Mouse (Mus musculus): ENCODE measurements at regions not wholly inside any gene's neighbourhood (a gene's known extent, or its start where the extent isn't known, plus 50 kb on each side); places are given as distances from the start of the nearest gene placed in this dataset.

GRCm38 (mm10) chr9:23127338-23128017 is 95.4 kb upstream of the Bmper start:
- Histone ChIP-seq H3K4me1 (ENCODE audit: insufficient read depth) (no peaks in the 10 kb centered on the region), H3K4me2 (ENCODE audit: low read depth, low read length) (no peak overlapping the region), H3K4me3 (ENCODE audit: low read depth, low read length) (no peak overlapping the region), H3K27ac (ENCODE audit: low read depth) (no peak overlapping the region), H3K9me3 (ENCODE audit: low read length) (no peaks in the 10 kb centered on the region), H3K9ac (replicated peaks) (no peak overlapping the region), H3K27me3 (ENCODE audit: insufficient read depth, low read length) (no peaks in the 10 kb centered on the region), H3K36me3 (replicated peaks; ENCODE audit: insufficient read depth, low read length) (no peaks in the 10 kb centered on the region)
- WGBS (ENCODE audit: insufficient replicate concordance) = 59% methylated on average over 9 of the region's 9 CpGs
- no peak for TF ChIP-seq CTCF (IDR thresholded peaks at IDR 0.05; ENCODE audit: low read depth)
- no peak for ATAC-seq
- DNase-seq = no peak

- H3K9ac ChIP-seq (replicated peaks) = no peak overlapping the region
- DNase-seq (no peak), ATAC-seq (no peak)
- no peaks in the 10 kb centered on the region for H3K9me3 ChIP-seq (ENCODE audit: low read length)
- no peaks in the 10 kb centered on the region for H3K36me3 ChIP-seq (replicated peaks; ENCODE audit: insufficient read depth, low read length)
- no peak overlapping the region for H3K4me2 ChIP-seq (ENCODE audit: low read depth, low read length)
- no peak overlapping the region for H3K4me3 ChIP-seq (ENCODE audit: low read depth, low read length)
- no peaks in the 10 kb centered on the region for H3K4me1 ChIP-seq (ENCODE audit: insufficient read depth)
- no peak overlapping the region for H3K27ac ChIP-seq (ENCODE audit: low read depth)
- H3K27me3 ChIP-seq (ENCODE audit: insufficient read depth, low read length) = no peaks in the 10 kb centered on the region
- WGBS (ENCODE audit: insufficient replicate concordance) = 55% methylated on average over 2 of the region's 2 CpGs
- TF ChIP-seq EP300 (IDR thresholded peaks at IDR 0.05; ENCODE audit: low read depth) = no peak
- TF ChIP-seq CTCF (IDR thresholded peaks at IDR 0.05; ENCODE audit: low read depth) = no peak
Measured at GRCm38 (mm10) chr9:23128018-23128369, 94.9 kb upstream of the Bmper start.

DNA sequence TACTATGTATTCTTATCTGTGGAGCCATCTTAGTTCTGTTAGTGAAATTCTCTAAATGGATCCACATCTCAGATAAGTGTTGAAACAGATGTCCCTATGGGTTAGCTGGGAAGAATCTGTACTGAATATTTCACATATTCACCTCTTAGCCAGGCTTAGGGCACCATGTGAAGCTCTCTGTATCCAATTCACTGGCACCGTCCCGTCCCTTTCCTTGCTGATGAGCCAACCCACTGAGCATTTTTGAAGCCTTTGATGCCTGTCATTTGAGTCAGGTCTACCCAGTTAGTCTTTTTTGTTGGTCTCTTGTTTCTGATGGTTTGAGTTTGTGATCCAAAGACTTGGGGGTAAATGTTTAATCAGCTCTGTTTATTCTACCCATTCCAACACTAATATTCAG is 88.9 kb upstream of the Bmper start:
- DNase-seq (no peak), ATAC-seq (no peak)
- H3K27me3 ChIP-seq (ENCODE audit: insufficient read depth, low read length) = no peaks in the 10 kb centered on the region
- no peaks in the 10 kb centered on the region for H3K9me3 ChIP-seq (ENCODE audit: low read length)
- H3K4me3 ChIP-seq (ENCODE audit: low read depth, low read length) = no peak overlapping the region
- no peak overlapping the region for H3K27ac ChIP-seq (ENCODE audit: low read depth)
- no peaks in the 10 kb centered on the region for H3K4me1 ChIP-seq (ENCODE audit: insufficient read depth)
- WGBS (ENCODE audit: insufficient replicate concordance) = 79% methylated on average over 2 of the region's 2 CpGs
- TF ChIP-seq EP300 (IDR thresholded peaks at IDR 0.05; ENCODE audit: low read depth) (no peak), CTCF (IDR thresholded peaks at IDR 0.05; ENCODE audit: low read depth) (no peak)
- no peak overlapping the region for H3K4me2 ChIP-seq (ENCODE audit: low read depth, low read length)
- no peaks in the 10 kb centered on the region for H3K36me3 ChIP-seq (replicated peaks; ENCODE audit: insufficient read depth, low read length)
- H3K9ac ChIP-seq (replicated peaks) = no peak overlapping the region

- H3K4me1 ChIP-seq (ENCODE audit: insufficient read depth) = no peaks in the 10 kb centered on the region
- no peak overlapping the region for H3K27ac ChIP-seq (ENCODE audit: low read depth)
- DNase-seq (no peak), ATAC-seq (no peak)
- no peak overlapping the region for H3K4me3 ChIP-seq (ENCODE audit: low read depth, low read length)
- TF ChIP-seq EP300 (IDR thresholded peaks at IDR 0.05; ENCODE audit: low read depth) (no peak), CTCF (IDR thresholded peaks at IDR 0.05; ENCODE audit: low read depth) (no peak)
- H3K9me3 ChIP-seq (ENCODE audit: low read length) = no peaks in the 10 kb centered on the region
- WGBS (ENCODE audit: insufficient replicate concordance) = 76% methylated on average over 12 of the region's 12 CpGs
- H3K4me2 ChIP-seq (ENCODE audit: low read depth, low read length) = no peak overlapping the region
- no peaks in the 10 kb centered on the region for H3K36me3 ChIP-seq (replicated peaks; ENCODE audit: insufficient read depth, low read length)
- H3K27me3 ChIP-seq (ENCODE audit: insufficient read depth, low read length) = no peaks in the 10 kb centered on the region
- no peak overlapping the region for H3K9ac ChIP-seq (replicated peaks)
Measured at GRCm38 (mm10) chr9:23134421-23135118, 88.3 kb upstream of the Bmper start.

- no peak overlapping the region for H3K9ac ChIP-seq (replicated peaks)
- ATAC-seq (no peak), DNase-seq (no peak)
- no peak overlapping the region for H3K4me3 ChIP-seq (ENCODE audit: low read depth, low read length)
- TF ChIP-seq EP300 (IDR thresholded peaks at IDR 0.05; ENCODE audit: low read depth) = no peak
- H3K27ac ChIP-seq (ENCODE audit: low read depth) = no peak overlapping the region
- no peaks in the 10 kb centered on the region for H3K36me3 ChIP-seq (replicated peaks; ENCODE audit: insufficient read depth, low read length)
- no peaks in the 10 kb centered on the region for H3K9me3 ChIP-seq (ENCODE audit: low read length)
- H3K27me3 ChIP-seq (ENCODE audit: insufficient read depth, low read length) = no peaks in the 10 kb centered on the region
- H3K4me2 ChIP-seq (ENCODE audit: low read depth, low read length) = no peak overlapping the region
- H3K4me1 ChIP-seq (ENCODE audit: insufficient read depth) = no peaks in the 10 kb centered on the region
- 79% methylated on average over 5 of the region's 5 CpGs for WGBS (ENCODE audit: insufficient replicate concordance)
Measured at GRCm38 (mm10) chr9:23136511-23136910, 86.4 kb upstream of the Bmper start.

DNA sequence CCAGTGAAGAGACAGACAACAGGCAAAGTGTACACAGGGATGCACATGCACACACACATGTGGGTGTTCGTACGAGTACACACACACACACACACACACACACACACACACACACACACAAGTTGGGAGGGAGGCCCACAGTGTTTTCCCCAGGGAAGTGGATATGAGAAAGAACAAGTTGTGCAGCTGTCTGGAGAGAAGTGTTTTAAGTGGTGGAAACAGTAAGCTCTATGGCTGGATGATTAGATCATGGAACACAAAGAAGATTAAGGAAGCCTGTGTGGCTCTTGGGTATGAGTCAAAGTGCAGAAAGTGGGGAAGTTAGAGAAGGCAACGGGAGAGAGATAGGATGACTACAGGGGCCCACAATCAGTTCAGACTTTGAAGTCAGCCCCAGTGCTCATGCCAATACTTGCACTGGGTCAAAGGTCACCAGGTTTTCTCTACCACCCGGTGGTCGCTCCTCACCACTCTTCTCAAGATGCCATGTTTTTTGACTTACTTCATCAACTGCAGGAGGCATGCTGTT is 85.1 kb upstream of the Bmper start:
- ATAC-seq = no peak
- Histone ChIP-seq H3K4me3 (ENCODE audit: low read depth, low read length) (no peak overlapping the region), H3K27ac (ENCODE audit: low read depth) (no peak overlapping the region), H3K27me3 (ENCODE audit: insufficient read depth, low read length) (no peaks in the 10 kb centered on the region), H3K4me1 (ENCODE audit: insufficient read depth) (no peaks in the 10 kb centered on the region), H3K9me3 (ENCODE audit: low read length) (no peaks in the 10 kb centered on the region), H3K4me2 (ENCODE audit: low read depth, low read length) (no peak overlapping the region), H3K9ac (replicated peaks) (no peak overlapping the region), H3K36me3 (replicated peaks; ENCODE audit: insufficient read depth, low read length) (no peaks in the 10 kb centered on the region)
- TF ChIP-seq CTCF (IDR thresholded peaks at IDR 0.05; ENCODE audit: low read depth) (no peak), EP300 (IDR thresholded peaks at IDR 0.05; ENCODE audit: low read depth) (no peak)
- WGBS (ENCODE audit: insufficient replicate concordance) = 59% methylated on average over 5 of the region's 5 CpGs
- no peak for DNase-seq
